Mouse (Mus musculus) lung, postnatal 0 days (tissue): ENCODE data around the gene Sox6.

Source experiments
- CTCF ChIP-seq: IDR thresholded peaks from 2 replicates; pipeline ENCODE4 v1.5.1; 2016; ENCODE audit warnings: antibody characterized with exemption, mild to moderate bottlenecking
- EP300 ChIP-seq: IDR thresholded peaks from 2 replicates; pipeline ENCODE4 v1.6.1; 2016; ENCODE audit warnings: antibody characterized with exemption, mild to moderate bottlenecking, control low read depth

DNA sequence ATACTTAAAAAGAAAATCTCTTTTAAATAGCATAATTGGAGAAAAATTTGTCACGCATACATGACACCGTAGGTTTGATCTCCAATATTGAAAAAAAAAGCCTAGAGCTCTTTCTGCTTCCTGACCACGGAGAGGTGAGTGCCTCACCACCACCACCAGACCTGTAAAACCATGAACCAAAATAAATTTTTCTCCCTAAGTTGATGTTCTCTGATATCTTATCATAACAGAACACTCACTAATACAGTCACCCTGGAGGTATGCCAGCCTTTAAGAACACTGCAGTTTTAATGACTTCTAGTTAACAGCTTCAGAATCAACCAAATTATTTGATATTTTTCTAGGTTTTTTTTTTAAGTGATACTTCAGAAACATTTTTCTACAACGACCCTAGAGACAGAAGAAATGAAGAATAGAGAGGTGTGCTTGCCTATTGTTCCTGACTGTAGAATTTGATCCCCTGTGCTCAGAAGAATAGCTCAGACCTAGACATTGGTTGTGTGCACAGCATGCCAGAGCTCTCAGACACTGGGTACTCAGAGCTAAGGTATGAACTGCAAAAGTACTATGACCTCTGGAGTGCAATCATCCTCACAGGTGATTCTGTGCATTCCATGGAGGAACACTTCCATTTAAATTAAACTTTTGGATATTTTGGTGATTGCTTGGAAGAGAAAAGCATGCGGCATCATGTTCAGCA is 58.6 kb downstream of the Sox6 start:
- TF ChIP-seq CTCF (no peak), EP300 (no peak)
